Mouse (Mus musculus) adrenal gland, postnatal 14 days (tissue): ENCODE measurements at regions not wholly inside any gene's neighbourhood (a gene's known extent, or its start where the extent isn't known, plus 50 kb on each side); places are given as distances from the start of the nearest gene placed in this dataset.

Experiments
- DNase-seq: peaks from one replicate; pipeline ENCODE4 v3.0.0; 2021; ENCODE audit warnings: mixed read lengths

GRCm38 (mm10) chr12:92292460-92293340 is 443.7 kb upstream of the Sel1l start:
- DNase-seq, result no peak

GRCm38 (mm10) chr12:92291490-92291889 is 442.5 kb upstream of the Sel1l start:
- DNase-seq, result no peak

DNA sequence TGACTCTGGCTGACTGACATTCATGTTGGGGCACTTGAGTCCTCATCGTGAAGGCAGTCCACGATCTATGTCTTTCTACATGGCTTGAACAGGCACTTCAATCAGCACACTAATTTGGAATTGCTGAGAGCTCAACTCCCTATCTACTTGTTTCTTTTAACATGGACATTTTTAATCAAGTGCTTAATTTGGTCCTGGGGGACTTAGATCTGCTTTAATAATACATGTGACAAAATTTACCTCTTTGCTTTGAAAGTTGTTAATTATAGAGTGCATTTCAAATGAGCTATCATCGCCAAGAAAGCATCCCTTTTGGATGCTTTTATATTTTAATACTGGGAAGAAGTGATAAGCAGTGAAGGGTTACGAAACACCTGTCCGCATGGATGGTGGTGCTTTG is 436.6 kb upstream of the Sel1l start:
- DNase-seq, result no peak

- DNase-seq, result no peak
These were observed 431.5 kb upstream of the Sel1l start for GRCm38 (mm10) chr12:92280470-92280869.

GRCm38 (mm10) chr12:92251962-92252361 is 403.0 kb upstream of the Sel1l start:
- DNase-seq, result no peak

DNA sequence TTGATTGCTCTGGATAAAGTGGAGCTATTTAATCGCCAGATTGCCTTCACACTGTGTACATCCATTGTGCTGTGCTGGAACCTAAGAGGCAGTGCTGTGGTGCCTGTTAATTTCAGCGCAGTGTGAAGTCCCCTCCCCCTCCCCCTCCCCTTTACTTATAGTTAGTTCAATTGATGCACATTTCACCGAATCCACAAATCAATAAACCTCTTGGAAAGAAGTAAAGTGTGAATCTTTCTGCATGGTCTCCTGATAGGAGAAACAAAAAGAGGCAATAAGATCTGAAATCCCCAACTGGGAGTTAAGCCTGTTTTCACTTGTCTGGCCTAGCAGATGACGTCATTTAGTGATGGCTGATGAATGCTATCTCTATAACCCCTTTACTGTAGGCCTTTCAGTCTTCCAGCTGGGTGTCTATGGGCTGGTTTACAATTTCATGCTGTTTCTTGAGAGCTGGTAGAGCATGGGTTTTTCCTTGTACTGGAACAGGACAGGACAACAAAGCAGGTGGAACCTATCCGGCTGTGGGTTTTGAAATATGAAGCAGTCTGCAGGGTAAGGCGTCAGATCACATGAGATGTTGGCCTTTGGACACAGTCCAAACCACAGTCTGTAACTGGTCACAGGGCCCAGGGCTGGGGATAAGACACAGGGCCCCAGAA is 398.0 kb upstream of the Sel1l start:
- no peak for DNase-seq

DNA sequence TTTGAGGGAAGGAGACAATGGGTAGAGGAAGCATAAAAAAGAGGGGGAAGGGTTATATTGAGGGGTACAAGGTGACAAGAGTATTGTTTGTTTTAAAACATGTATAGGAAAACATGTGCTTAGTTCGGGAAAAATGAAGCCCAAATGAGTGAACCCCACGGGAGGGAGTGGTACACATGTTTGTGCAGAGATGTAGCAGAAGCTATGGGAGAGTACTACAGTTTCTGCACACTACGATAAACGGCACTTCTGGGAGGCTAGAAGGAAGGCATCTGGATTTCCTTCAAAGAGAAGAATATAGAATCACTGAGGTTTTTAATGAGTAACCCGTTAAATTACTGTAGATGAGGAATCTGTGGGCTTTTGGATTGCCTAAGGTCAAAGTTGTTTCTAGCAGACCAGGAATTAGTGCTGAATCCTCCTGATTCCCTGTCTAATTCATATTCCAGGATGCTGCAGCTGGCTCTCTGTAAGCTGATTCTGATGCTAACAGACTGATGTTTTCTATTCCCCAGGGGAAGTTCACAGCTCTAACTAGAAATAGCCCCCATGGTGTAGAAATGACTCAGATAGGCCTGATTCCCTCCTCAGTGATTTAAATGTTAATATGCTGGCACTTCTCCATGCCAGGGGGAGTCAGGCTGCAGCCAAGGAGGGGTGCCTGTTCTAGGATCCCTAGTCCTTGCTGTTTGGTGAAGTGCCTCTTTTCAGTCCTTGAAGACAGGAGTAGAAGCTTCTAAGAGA is 391.2 kb upstream of the Sel1l start:
- DNase-seq, result no peak

- DNase-seq, result no peak
These were observed 384.9 kb upstream of the Sel1l start for GRCm38 (mm10) chr12:92233650-92234408.

GRCm38 (mm10) chr12:92228585-92228984 is 379.6 kb upstream of the Sel1l start:
- DNase-seq, result no peak

- no peak for DNase-seq
These were observed 354.4 kb upstream of the Sel1l start for GRCm38 (mm10) chr12:92203351-92203750.

- peak; percentile 8 for DNase-seq
These were observed 351.6 kb upstream of the Sel1l start for GRCm38 (mm10) chr12:92200602-92201001.

- DNase-seq, result peak; percentile 31
These were observed 350.0 kb upstream of the Sel1l start for GRCm38 (mm10) chr12:92198738-92199477.

GRCm38 (mm10) chr12:92193934-92194685 is 345.2 kb upstream of the Sel1l start:
- DNase-seq, result no peak

GRCm38 (mm10) chr12:92193199-92193933 is 344.4 kb upstream of the Sel1l start:
- DNase-seq, result no peak

DNA sequence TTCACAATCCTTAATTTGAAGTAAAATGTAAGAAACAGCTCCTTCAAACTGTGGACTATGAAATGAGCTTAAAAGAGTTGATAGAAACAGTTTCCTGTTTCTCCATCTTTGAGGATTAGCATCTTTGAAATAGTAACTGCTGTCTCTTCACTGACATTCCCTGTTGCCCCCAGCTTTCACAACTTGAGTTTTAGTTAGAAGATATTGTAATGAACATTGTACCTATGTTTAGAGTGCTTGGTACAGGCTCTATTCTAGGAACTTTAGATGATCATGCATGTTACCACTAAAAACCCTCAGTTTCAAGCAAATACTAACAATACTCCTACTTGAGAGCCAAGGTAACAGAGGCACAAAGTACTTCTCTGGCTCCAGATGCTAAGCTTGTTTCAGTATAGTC is 340.1 kb upstream of the Sel1l start:
- DNase-seq, result no peak

- DNase-seq, result no peak
These were observed 338.2 kb upstream of the Sel1l start for GRCm38 (mm10) chr12:92187133-92187482.

- DNase-seq, result no peak
These were observed 337.6 kb upstream of the Sel1l start for GRCm38 (mm10) chr12:92186448-92187132.

- DNase-seq, result no peak
These were observed 330.3 kb upstream of the Sel1l start for GRCm38 (mm10) chr12:92179292-92179691.

- DNase-seq, result no peak
These were observed 307.8 kb upstream of the Sel1l start for GRCm38 (mm10) chr12:92156726-92157125.

GRCm38 (mm10) chr12:92152922-92153235 is 303.9 kb upstream of the Sel1l start:
- DNase-seq, result no peak
